Mouse (Mus musculus) ES-Bruce4 (cell line): ENCODE data around the gene Cacng2.

Experiments
- CTCF ChIP-seq: IDR thresholded peaks from one replicate; pipeline ENCODE4 v1.8.1; 2011; ENCODE audit warnings: low read depth, low read length
- POLR2A ChIP-seq: IDR thresholded peaks from one replicate; pipeline ENCODE4 v1.8.1; 2011; ENCODE audit warnings: low read length; ENCODE audit not compliant: insufficient read depth

DNA sequence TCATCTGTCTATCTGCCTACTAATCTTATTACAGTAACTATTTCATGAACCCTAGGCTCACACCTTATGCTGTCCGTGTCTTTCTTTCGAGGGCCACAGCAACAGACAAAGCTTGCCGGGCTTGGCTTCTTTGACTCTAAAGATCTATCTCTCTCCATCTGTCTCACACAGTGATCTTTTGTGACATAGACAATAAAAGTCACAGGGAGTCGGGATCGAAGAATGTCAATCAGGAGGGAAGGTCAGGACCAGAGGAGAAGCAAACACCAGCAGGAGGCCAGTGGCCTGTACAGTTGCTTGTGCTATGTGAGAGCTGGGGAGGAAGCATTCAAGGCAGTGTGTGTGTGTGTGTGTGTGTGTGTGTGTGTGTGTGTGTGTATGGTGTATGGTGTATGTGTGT is 54.3 kb downstream of the Cacng2 start:
- no peak for TF ChIP-seq POLR2A
- TF ChIP-seq CTCF: no peak
